Mouse (Mus musculus) CH12.LX (cell line): Measurements from ENCODE around the gene Fam166a. TPM values are rescaled to one million over a fixed set of nuclear protein-coding genes. Genes with fewer than 3 reads are reported as not detected.
A peak's percentile ranks its signal among the peaks of the same experiment; 100 is the strongest.

Source experiments
- DNase-seq: peaks from one replicate; pipeline ENCODE4 v3.0.0-alpha.2; 2013; ENCODE audit errors: extremely low read depth
- H3K27ac ChIP-seq: 2 replicates; pipeline ENCODE4 v1.5.1; 2012; ENCODE audit warnings: low read depth, mild to moderate bottlenecking, control low read depth, moderate library complexity; ENCODE audit not compliant: insufficient read depth
- H3K27me3 ChIP-seq: replicated peaks from 2 replicates; pipeline ENCODE3; 2012; ENCODE audit warnings: inconsistent platforms
- H3K36me3 ChIP-seq, 2 experiments: replicated peaks in 1 of 2; 2 replicates each; pipeline versions ENCODE3 to v1.6.1; 2012; ENCODE audit warnings: inconsistent platforms in 1 of 2, low read length in 1 of 2, mild to moderate bottlenecking in 1 of 2, mixed read lengths in 1 of 2, moderate library complexity in 1 of 2; ENCODE audit not compliant: control insufficient read depth in 1 of 2, insufficient read depth in 1 of 2
- H3K4me1 ChIP-seq, 2 experiments: 2 replicates each; pipeline ENCODE4 v1.6.1; 2012; ENCODE audit warnings: inconsistent platforms in 1 of 2, moderate library complexity in 1 of 2; ENCODE audit not compliant: insufficient read depth in 2 of 2, control insufficient read depth in 1 of 2
- H3K4me2 ChIP-seq: 2 replicates; pipeline ENCODE4 v1.6.1; 2012; ENCODE audit warnings: low read depth, mild to moderate bottlenecking, control low read depth; ENCODE audit not compliant: poor library complexity, insufficient read depth, severe bottlenecking
- H3K4me3 ChIP-seq, 3 experiments: fragments of 150-350 bp in 1 of 3; sonication (generic) in 1 of 3; replicated peaks in 1 of 3; 2 replicates each; pipeline versions ENCODE3 to v1.5.1; 2011 to 2012; ENCODE audit warnings: low read depth in 2 of 3, low read length in 2 of 3, mild to moderate bottlenecking in 2 of 3, moderate library complexity in 2 of 3, control low read depth in 1 of 3, improper control_type of control experiment in 1 of 3, inconsistent platforms in 1 of 3, mixed read lengths in 1 of 3; ENCODE audit not compliant: poor library complexity in 1 of 3
- H3K79me2 ChIP-seq: replicated peaks from 2 replicates; pipeline ENCODE4 v1.6.1; 2012; ENCODE audit warnings: mild to moderate bottlenecking, moderate library complexity; ENCODE audit not compliant: control insufficient read depth, poor library complexity, insufficient read depth, severe bottlenecking; ENCODE audit errors: extremely low read depth
- H3K9ac ChIP-seq: 2 replicates; pipeline ENCODE4 v1.6.1; 2012; ENCODE audit warnings: low read depth, mild to moderate bottlenecking, control low read depth, moderate library complexity; ENCODE audit not compliant: insufficient read depth
- H3K9me3 ChIP-seq: replicated peaks from 2 replicates; pipeline ENCODE3; 2012; ENCODE audit warnings: low read length, inconsistent platforms, mixed read lengths
- BHLHE40 ChIP-seq: IDR thresholded peaks from 2 replicates; pipeline ENCODE4 v1.6.1; 2011; ENCODE audit warnings: mild to moderate bottlenecking, low read depth, low read length, improper control_type of control experiment
- CHD1 ChIP-seq: IDR thresholded peaks from 2 replicates; pipeline ENCODE4 v1.6.1; 2012; ENCODE audit warnings: low read depth, low read length, improper control_type of control experiment, inconsistent platforms
- CHD2 ChIP-seq: IDR thresholded peaks from 2 replicates; pipeline ENCODE4 v1.6.1; 2011; ENCODE audit warnings: low read length, improper control_type of control experiment
- CTCF ChIP-seq, 2 experiments: IDR thresholded peaks in 1 of 2; conservative IDR thresholded peaks in 1 of 2; 2 replicates each; pipeline ENCODE4 v1.5.1; 2011 to 2012; ENCODE audit warnings: low read depth in 2 of 2, low read length in 2 of 2, improper control_type of control experiment in 1 of 2, inconsistent platforms in 1 of 2, mild to moderate bottlenecking in 1 of 2, moderate library complexity in 1 of 2
- E2F4 ChIP-seq: IDR thresholded peaks from 2 replicates; pipeline ENCODE4 v1.6.1; 2011; ENCODE audit warnings: low read depth, low read length, improper control_type of control experiment; ENCODE audit not compliant: insufficient replicate concordance
- ELF1 ChIP-seq: IDR thresholded peaks from 2 replicates; pipeline ENCODE4 v1.6.1; 2014; ENCODE audit warnings: low read depth, mild to moderate bottlenecking, inconsistent platforms, low read length, improper control_type of control experiment
- EP300 ChIP-seq: IDR thresholded peaks from 2 replicates; pipeline ENCODE4 v1.6.1; 2011; ENCODE audit warnings: low read length, improper control_type of control experiment
- ETS1 ChIP-seq: conservative IDR thresholded peaks from 2 replicates; pipeline ENCODE4 v1.6.1; 2012; ENCODE audit warnings: low read depth, mild to moderate bottlenecking, inconsistent platforms, low read length, improper control_type of control experiment, moderate library complexity
- GABPA ChIP-seq: IDR thresholded peaks from 2 replicates; pipeline ENCODE4 v1.6.1; 2012; ENCODE audit warnings: low read depth, low read length, improper control_type of control experiment, inconsistent platforms; ENCODE audit not compliant: insufficient replicate concordance
- HCFC1 ChIP-seq: IDR thresholded peaks from 2 replicates; pipeline ENCODE4 v1.6.1; 2012; ENCODE audit warnings: low read depth, mild to moderate bottlenecking, inconsistent platforms, low read length, improper control_type of control experiment
- IRF4 ChIP-seq: IDR thresholded peaks from 2 replicates; pipeline ENCODE4 v1.6.1; 2014; ENCODE audit warnings: low read depth, mild to moderate bottlenecking, inconsistent platforms, low read length, improper control_type of control experiment
- JUN ChIP-seq: IDR thresholded peaks from 2 replicates; pipeline ENCODE4 v1.6.1; 2011; ENCODE audit warnings: low read depth, mild to moderate bottlenecking, low read length, improper control_type of control experiment, moderate library complexity; ENCODE audit not compliant: insufficient read depth
- JUND ChIP-seq: conservative IDR thresholded peaks from 2 replicates; pipeline ENCODE4 v1.6.1; 2011; ENCODE audit warnings: low read depth, low read length, improper control_type of control experiment
- KAT2A ChIP-seq: IDR thresholded peaks from 2 replicates; pipeline ENCODE4 v1.6.1; 2012; ENCODE audit warnings: low read length, improper control_type of control experiment, inconsistent platforms; ENCODE audit not compliant: insufficient replicate concordance
- MAFK ChIP-seq: IDR thresholded peaks from 2 replicates; pipeline ENCODE4 v1.6.1; 2011; ENCODE audit warnings: low read length, improper control_type of control experiment; ENCODE audit not compliant: insufficient replicate concordance
- MAX ChIP-seq: IDR thresholded peaks from 2 replicates; pipeline ENCODE4 v1.6.1; 2011; ENCODE audit warnings: low read length, improper control_type of control experiment
- MAZ ChIP-seq: IDR thresholded peaks from 2 replicates; pipeline ENCODE4 v1.6.1; 2012; ENCODE audit warnings: low read depth, mild to moderate bottlenecking, inconsistent platforms, low read length, improper control_type of control experiment, moderate library complexity
- MEF2A ChIP-seq: IDR thresholded peaks from 2 replicates; pipeline ENCODE4 v1.6.1; 2014; ENCODE audit warnings: low read depth, mild to moderate bottlenecking, inconsistent platforms, low read length, improper control_type of control experiment, borderline replicate concordance
- MXI1 ChIP-seq: IDR thresholded peaks from 2 replicates; pipeline ENCODE4 v1.6.1; 2011; ENCODE audit warnings: mild to moderate bottlenecking, low read depth, low read length, improper control_type of control experiment
- MYC ChIP-seq: IDR thresholded peaks from 2 replicates; pipeline ENCODE4 v1.6.1; 2011; ENCODE audit warnings: low read depth, mild to moderate bottlenecking, improper control_type of control experiment, low read length
- NELFE ChIP-seq: IDR thresholded peaks from 2 replicates; pipeline ENCODE4 v1.6.1; 2011; ENCODE audit warnings: low read depth, low read length, improper control_type of control experiment
- NRF1 ChIP-seq: IDR thresholded peaks from 2 replicates; pipeline ENCODE4 v1.6.1; 2014; ENCODE audit warnings: low read depth, mild to moderate bottlenecking, inconsistent platforms, low read length, improper control_type of control experiment, moderate library complexity
- PAX5 ChIP-seq: IDR thresholded peaks from 2 replicates; pipeline ENCODE4 v1.6.1; 2012; ENCODE audit warnings: low read length, inconsistent platforms, mixed read lengths
- POLR2A ChIP-seq: IDR thresholded peaks from 2 replicates; pipeline ENCODE4 v1.6.1; 2011; ENCODE audit warnings: low read depth, mild to moderate bottlenecking, improper control_type of control experiment, low read length
- POLR2AphosphoS2 ChIP-seq: IDR thresholded peaks from 2 replicates; pipeline ENCODE4 v1.6.1; 2011; ENCODE audit warnings: low read depth, low read length, improper control_type of control experiment
- RAD21 ChIP-seq: IDR thresholded peaks from 2 replicates; pipeline ENCODE4 v1.6.1; 2011; ENCODE audit warnings: low read depth, mild to moderate bottlenecking, low read length, improper control_type of control experiment, moderate library complexity
- RCOR1 ChIP-seq: conservative IDR thresholded peaks from 2 replicates; pipeline ENCODE4 v1.6.1; 2012; ENCODE audit warnings: low read depth, mild to moderate bottlenecking, inconsistent platforms, low read length, improper control_type of control experiment
- SIN3A ChIP-seq: IDR thresholded peaks from 2 replicates; pipeline ENCODE4 v1.6.1; 2012; ENCODE audit warnings: low read length, improper control_type of control experiment, inconsistent platforms
- SMC3 ChIP-seq: IDR thresholded peaks from 2 replicates; pipeline ENCODE4 v1.6.1; 2011; ENCODE audit warnings: low read depth, low read length, improper control_type of control experiment
- TBP ChIP-seq: conservative IDR thresholded peaks from 2 replicates; pipeline ENCODE4 v1.6.1; 2011; ENCODE audit warnings: low read depth, low read length, improper control_type of control experiment
- TCF12 ChIP-seq: IDR thresholded peaks from 2 replicates; pipeline ENCODE4 v1.6.1; 2014; ENCODE audit warnings: low read depth, mild to moderate bottlenecking, inconsistent platforms, low read length, improper control_type of control experiment
- UBTF ChIP-seq: IDR thresholded peaks from 2 replicates; pipeline ENCODE4 v1.6.1; 2012; ENCODE audit warnings: low read depth, mild to moderate bottlenecking, inconsistent platforms, low read length, improper control_type of control experiment, moderate library complexity
- USF1 ChIP-seq: IDR thresholded peaks from 2 replicates; pipeline ENCODE4 v1.6.1; 2014; ENCODE audit warnings: low read depth, mild to moderate bottlenecking, inconsistent platforms, low read length, improper control_type of control experiment
- USF2 ChIP-seq: conservative IDR thresholded peaks from 2 replicates; pipeline ENCODE4 v1.6.1; 2011; ENCODE audit warnings: low read depth, low read length, improper control_type of control experiment
- ZC3H11A ChIP-seq: IDR thresholded peaks from 2 replicates; pipeline ENCODE4 v1.6.1; 2012; ENCODE audit warnings: low read depth, mild to moderate bottlenecking, inconsistent platforms, low read length, improper control_type of control experiment
- ZKSCAN1 ChIP-seq: IDR thresholded peaks from 2 replicates; pipeline ENCODE4 v1.6.1; 2012; ENCODE audit warnings: low read depth, inconsistent platforms, low read length, improper control_type of control experiment, borderline replicate concordance
- ZMIZ1 ChIP-seq: IDR thresholded peaks from 2 replicates; pipeline ENCODE4 v1.6.1; 2012; ENCODE audit warnings: low read depth, mild to moderate bottlenecking, inconsistent platforms, low read length, improper control_type of control experiment
- ZNF384 ChIP-seq: IDR thresholded peaks from 2 replicates; pipeline ENCODE4 v1.6.1; 2012; ENCODE audit warnings: low read depth, low read length, improper control_type of control experiment, inconsistent platforms
- dilution Hi-C: fragments of 300-500 bp; cut with MboI; formaldehyde crosslinking; loops from 2 replicates; pipeline ENCODE4 v1.14.3; 2020; ENCODE audit warnings: low sequenced_read_pairs; ENCODE audit not compliant: extremely low pct_unique_long_range_greater_than_20kb, extremely low pct_ligation_motif_present
- in situ Hi-C: fragments of 300-500 bp; cut with MboI; formaldehyde crosslinking; loops from 3 replicates; pipeline ENCODE4 v1.14.3; 2019; ENCODE audit warnings: low sequenced_read_pairs, low pct_ligation_motif_present, low pct_unique_long_range_greater_than_20kb, mixed read lengths
- polyA plus RNA-seq: library from polyadenylated mRNA; unstranded; fragments of >175 nt; gene quantifications from 2 replicates; pipeline ENCODE4 v1.2.1, GENCODE M21; 2012; ENCODE audit warnings: low read depth; ENCODE audit not compliant: insufficient read length
- total RNA-seq, 2 experiments: library from RNA; depleted of rRNA; stranded (reverse); fragments of 300-350 nt in 1 of 2; fragments of >200 nt in 1 of 2; gene quantifications; 2 replicates each; pipeline ENCODE4 v1.2.3; 2012 to 2014

Fam166a gene
- total and polyA plus RNA-seq, 3 experiments: 0.38 to 23.4 TPM; not detected in 1

DNA sequence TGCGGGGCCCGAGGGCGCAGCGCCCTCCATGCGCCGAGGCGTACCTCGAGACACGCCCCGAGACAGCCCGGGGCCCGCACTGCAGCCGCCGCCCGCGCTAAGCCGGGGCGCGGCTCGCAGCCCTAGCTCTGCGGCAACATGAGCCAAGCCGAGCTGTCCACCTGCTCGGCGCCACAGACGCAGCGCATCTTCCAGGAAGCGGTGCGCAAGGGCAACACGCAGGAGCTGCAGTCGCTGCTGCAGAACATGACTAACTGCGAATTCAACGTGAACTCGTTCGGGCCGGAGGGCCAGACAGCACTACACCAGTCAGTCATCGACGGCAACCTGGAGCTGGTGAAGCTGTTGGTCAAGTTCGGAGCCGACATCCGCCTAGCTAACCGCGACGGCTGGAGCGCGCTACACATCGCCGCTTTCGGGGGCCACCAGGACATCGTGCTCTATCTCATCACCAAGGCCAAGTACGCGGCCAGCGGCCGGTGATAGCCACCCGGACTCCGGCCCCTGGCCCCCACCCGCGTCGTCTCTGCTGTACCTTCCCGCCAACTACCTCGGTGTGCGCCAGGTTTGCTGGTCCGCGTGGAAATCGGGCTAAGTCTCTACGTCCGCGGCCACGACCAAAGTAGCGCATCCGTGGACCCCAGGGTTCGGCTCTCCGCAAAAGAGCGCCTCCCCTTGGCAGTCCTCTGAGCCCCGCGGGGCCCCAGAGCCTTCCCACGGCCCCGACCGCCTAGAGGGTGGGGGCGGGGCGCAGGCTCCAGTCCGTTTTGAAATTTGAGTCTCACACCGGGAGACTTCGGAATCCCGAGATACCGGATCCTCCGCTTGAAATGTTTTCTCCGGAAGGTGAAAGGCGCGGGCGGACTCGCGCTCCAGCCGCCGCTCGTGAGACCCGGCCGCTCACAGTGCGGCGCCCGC lies 37.3 kb upstream of the Fam166a start:
- Histone ChIP-seq H3K36me3 (no peaks in the 10 kb centered on the region), H3K4me2 (peak overlapping the region; percentile 71), H3K27me3 (peaks cover 88% of the 10 kb centered on the region), H3K4me3 (peak overlapping the region; percentile 41 to 70 (median 46)), H3K27ac (peak overlapping the region; percentile 72), H3K9me3 (peaks cover 11% of the 10 kb centered on the region), H3K9ac (peak overlapping the region; percentile 50), H3K4me1 (peaks cover 15 to 38% of the 10 kb centered on the region in 2 experiments), H3K79me2 (no peaks in the 10 kb centered on the region)
- TF ChIP-seq ZMIZ1 (no peak), BHLHE40 (no peak), CHD1 (no peak), HCFC1 (no peak), RCOR1 (no peak), ETS1 (no peak), NRF1 (peak; percentile 38; the same call in 1 of the 2 replicates), NELFE (no peak), E2F4 (no peak), JUN (no peak), ZKSCAN1 (no peak), MYC (no peak), ZNF384 (no peak), PAX5 (no peak), MAFK (no peak), MAX (no peak), CTCF (conservative IDR thresholded peaks at IDR 0.05 in 1 of 2, IDR thresholded peaks at IDR 0.05 in 1 of 2; ENCODE audit: low read depth in 2 of 2, low read length in 2 of 2) (peak in 1 of 2 experiments; percentile 43; a peak in 2 of 4 replicates), TBP (no peak), KAT2A (no peak), CHD2 (peak; percentile 64; the same call in 1 of the 2 replicates), MEF2A (0 out of 2 replicates have a peak, but pooled peaks have one; percentile 12), UBTF (peak; percentile 46; the same call in 1 of the 2 replicates), MAZ (peak; percentile 32; the same call in 1 of the 2 replicates), ZC3H11A (no peak), USF1 (no peak), EP300 (no peak), GABPA (no peak), IRF4 (peak; percentile 31; the same call in 1 of the 2 replicates), JUND (no peak), MXI1 (peak; percentile 83), USF2 (no peak), TCF12 (no peak), RAD21 (no peak), SIN3A (no peak; the same call in 1 of the 2 replicates), SMC3 (no peak), POLR2A (no peak; the same call in 1 of the 2 replicates), ELF1 (no peak), POLR2AphosphoS2 (no peak)
- in situ Hi-C loops (no loop called here), dilution Hi-C loops (no loop called here)
- no peak for DNase-seq
